Mouse (Mus musculus) hindlimb bud, embryonic 11.5 days (tissue): ENCODE measurements around the gene Nexmif.
"Not testable (repeated sequence)": the region's sequence is repeated elsewhere in the genome, so short reads cannot be mapped to it uniquely, and the experiment has no call there.

Source experiments
- DNase-seq: peaks from one replicate; pipeline ENCODE4 v3.0.0-alpha.2; 2012; ENCODE audit warnings: low read depth, low spot score; ENCODE audit errors: extremely low spot score

Nexmif gene

GRCm38 (mm10) chrX:104200736-104201591 lies at the start of gene Nexmif:
Gene Nexmif, minus strand, starts transcription at chrX:104201185.
- DNase-seq = no peak

GRCm38 (mm10) chrX:104208701-104209100 lies 7.7 kb upstream of the Nexmif start:
- DNase-seq = no peak

- DNase-seq = no peak
These were observed 681 bp upstream of the Nexmif start for GRCm38 (mm10) chrX:104201592-104202139.

GRCm38 (mm10) chrX:104200388-104200735 lies 623 bp downstream of the Nexmif start:
- no peak for DNase-seq

- no peak for DNase-seq
These were observed 1.2 kb downstream of the Nexmif start for GRCm38 (mm10) chrX:104199611-104200387.

GRCm38 (mm10) chrX:104199070-104199469 lies 1.9 kb downstream of the Nexmif start:
- DNase-seq = no peak

GRCm38 (mm10) chrX:104196561-104196960 lies 4.4 kb downstream of the Nexmif start:
- DNase-seq = no peak

GRCm38 (mm10) chrX:104179257-104179656 lies 21.7 kb downstream of the Nexmif start:
- DNase-seq = no peak

- no peak for DNase-seq
These were observed 50.9 kb downstream of the Nexmif start for GRCm38 (mm10) chrX:104150072-104150471.

- not testable (repeated sequence) for DNase-seq
These were observed 85.7 kb downstream of the Nexmif start for GRCm38 (mm10) chrX:104115266-104115665.

GRCm38 (mm10) chrX:104114596-104114995 lies 86.4 kb downstream of the Nexmif start:
- no peak for DNase-seq

- DNase-seq = no peak
These were observed 146.1 kb downstream of the Nexmif start for GRCm38 (mm10) chrX:104054848-104055247.

GRCm38 (mm10) chrX:104040276-104040675 lies 160.7 kb downstream of the Nexmif start:
- no peak for DNase-seq

- no peak for DNase-seq
These were observed 167.1 kb downstream of the Nexmif start for GRCm38 (mm10) chrX:104033843-104034242.

- no peak for DNase-seq
These were observed 168.2 kb downstream of the Nexmif start for GRCm38 (mm10) chrX:104032756-104033155.
